Mouse (Mus musculus) stomach, adult 2 months (tissue): ENCODE measurements around the gene Chst12. TPM values are rescaled to one million over a fixed set of nuclear protein-coding genes. Genes with fewer than 3 reads are reported as not detected.

Experiments
- polyA plus RNA-seq: library from polyadenylated mRNA; depleted of rRNA; stranded (reverse); fragments of >200 nt; gene quantifications from 2 replicates; pipeline ENCODE4 v1.2.3, GENCODE M21; 2012; rRNA removed

Gene Chst12
- polyA plus RNA-seq, result 13.9 and 18.6 TPM in 2 replicates

DNA sequence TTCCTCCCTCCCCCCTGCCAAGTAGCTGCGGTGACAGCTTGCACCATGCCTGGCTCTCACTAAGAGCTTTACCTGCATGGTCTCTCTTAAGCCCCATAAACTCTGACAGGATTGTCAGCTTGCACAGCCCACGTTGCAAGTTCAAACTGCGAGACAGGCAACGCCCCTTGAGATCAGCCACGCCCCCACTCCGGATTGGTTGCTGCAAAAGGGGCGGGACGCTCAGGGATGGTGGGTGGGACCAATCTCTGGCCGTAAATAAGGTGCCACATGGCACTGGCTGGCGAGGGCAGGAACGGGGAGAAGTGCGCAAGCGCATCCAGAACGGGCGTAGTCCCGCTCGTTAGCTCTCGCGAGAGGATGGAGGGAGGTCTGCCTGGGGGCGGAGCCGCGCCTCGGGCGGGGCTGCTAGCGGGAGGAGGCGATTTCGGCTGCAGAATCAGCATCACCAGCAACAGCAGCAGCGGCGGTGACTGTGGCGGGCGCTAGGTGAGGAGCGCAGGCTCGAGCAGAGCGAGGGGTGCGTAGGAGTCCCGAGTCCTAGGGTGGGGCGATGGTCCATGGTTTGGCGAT lies at the start of gene Chst12:
Chst12 (plus strand) TSS at position 343 of the 573 bp plus-strand sequence.

DNA sequence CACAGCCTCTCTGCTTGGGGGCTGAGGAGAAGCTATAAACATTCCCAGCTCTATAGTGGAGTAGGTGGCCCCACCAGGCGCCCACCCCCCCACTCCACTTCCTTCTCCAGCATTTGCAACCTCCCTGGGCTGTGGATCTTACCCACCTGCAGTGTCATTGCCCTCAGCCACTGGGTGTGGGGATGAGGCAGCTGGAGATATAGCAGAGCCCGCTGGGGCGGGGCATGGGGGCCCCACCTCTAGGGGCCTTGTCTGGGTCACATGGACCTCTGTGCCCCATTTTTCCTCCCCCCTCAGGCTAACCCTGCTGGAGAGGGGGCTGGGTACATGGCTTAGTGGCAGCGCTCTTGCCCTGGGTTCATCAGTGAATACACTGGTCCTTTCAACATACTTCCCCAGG lies 59.5 kb downstream of the Chst12 start, which contains the start of gene Grifin:
Grifin (minus strand) TSS at position 176 of the 400 bp plus-strand sequence.

Other genes with a start within 250 kb of the Chst12 start
- gene Mad1l1, start 184.0 kb upstream of the Chst12 start, polyA plus RNA-seq, result 14.5 and 14.8 TPM in 2 replicates
- 1.8 and 3.2 TPM in 2 replicates for gene Nudt1, start 183.9 kb upstream of the Chst12 start, polyA plus RNA-seq
- gene Mrm2, start 173.7 kb upstream of the Chst12 start, polyA plus RNA-seq, result 3.1 and 3.2 TPM in 2 replicates
- 6.2 and 7.8 TPM in 2 replicates for gene Snx8, start 116.3 kb upstream of the Chst12 start, polyA plus RNA-seq
- gene Eif3b, start 86.2 kb upstream of the Chst12 start, polyA plus RNA-seq, result 56.8 and 66.9 TPM in 2 replicates
- not detected in 2 replicates for gene Gm4869, start 59.9 kb upstream of the Chst12 start, polyA plus RNA-seq
- gene Grifin, start 59.5 kb downstream of the Chst12 start, polyA plus RNA-seq, result not detected in 2 replicates
- 19.6 and 24.7 TPM in 2 replicates for gene Lfng, start 101.8 kb downstream of the Chst12 start, polyA plus RNA-seq
- 11.0 and 11.7 TPM in 2 replicates for gene Ttyh3, start 143.5 kb downstream of the Chst12 start, polyA plus RNA-seq
- 5.7 and 6.9 TPM in 2 replicates for gene Iqce, start 196.8 kb downstream of the Chst12 start, polyA plus RNA-seq
- 10.0 and 11.2 TPM in 2 replicates for gene Brat1, start 199.5 kb downstream of the Chst12 start, polyA plus RNA-seq
- 0.87 and 0.98 TPM in 2 replicates for gene Amz1, start 218.6 kb downstream of the Chst12 start, polyA plus RNA-seq